Mouse (Mus musculus): Measurements from ENCODE around the gene Lcp2. TPM values are rescaled to one million over a fixed set of nuclear protein-coding genes. Genes with fewer than 3 reads are reported as not detected.
A peak's percentile ranks its signal among the peaks of the same experiment; 100 is the strongest.

The Lcp2 gene
- polyA plus RNA-seq, 1 experiment from 2014 or later: 4.7 TPM

DNA sequence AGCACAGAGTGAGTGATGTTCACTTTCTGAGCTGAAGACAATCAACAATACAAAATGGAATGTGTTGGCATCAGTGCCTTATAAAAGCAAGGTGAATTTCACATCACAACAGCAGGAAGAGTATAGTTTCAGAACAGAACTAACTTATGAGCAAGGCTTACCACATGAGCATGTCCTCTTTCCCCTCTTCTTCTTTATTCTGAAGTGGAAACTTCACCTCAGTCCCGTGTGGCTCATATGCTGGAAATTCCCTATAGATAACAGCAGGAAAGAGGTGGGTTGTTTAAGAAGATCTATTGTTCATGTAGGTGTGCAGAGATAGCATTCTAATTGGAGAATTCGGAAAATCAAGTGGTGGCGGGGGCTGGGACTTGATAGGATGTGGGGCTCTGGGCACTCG lies 55.1 kb downstream of the Lcp2 start:
- Histone ChIP-seq H3K4me1 (ENCODE audit: control insufficient read depth, insufficient read depth, low read length) (no peaks in the 10 kb centered on the region), H3K27ac (ENCODE audit: low read length) (no peak overlapping the region), H3K4me3 (replicated peaks; ENCODE audit: low read length) (no peak overlapping the region), H3K27me3 (ENCODE audit: control insufficient read depth, insufficient read depth, low read length) (no peaks in the 10 kb centered on the region), H3K9ac (ENCODE audit: low read length) (no peak overlapping the region), H3K9me3 (replicated peaks; ENCODE audit: control insufficient read depth, low read length) (no peaks in the 10 kb centered on the region), H3K4me2 (ENCODE audit: low read depth, low read length) (no peak overlapping the region), H3K36me3 (ENCODE audit: control insufficient read depth, insufficient read depth, low read length) (no peaks in the 10 kb centered on the region)
- 78% methylated on average over 4 of the region's 4 CpGs for WGBS
- no peak for ATAC-seq (ENCODE audit: insufficient read depth, low FRiP score)

DNA sequence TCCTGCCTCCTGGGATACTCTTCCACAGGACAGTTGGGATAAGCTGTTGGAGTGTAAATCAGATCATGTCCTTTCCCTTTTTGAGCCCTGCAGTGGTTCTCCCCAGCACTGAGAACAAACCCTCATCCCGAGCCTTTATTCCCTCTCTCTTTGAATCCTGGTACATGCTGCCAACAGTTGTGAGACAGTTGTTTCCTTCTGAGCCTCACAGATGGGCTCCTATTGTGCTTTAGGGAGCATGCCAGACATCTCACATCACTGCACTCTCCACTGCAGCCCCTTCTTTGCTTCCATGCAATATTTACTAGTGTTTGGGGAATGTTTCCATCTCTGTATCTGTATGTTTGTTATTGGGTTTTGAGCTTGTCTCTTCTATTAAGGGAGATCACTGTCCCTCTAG lies 58.2 kb downstream of the Lcp2 start:
- Histone ChIP-seq H3K4me1 (ENCODE audit: control insufficient read depth, insufficient read depth, low read length) (no peaks in the 10 kb centered on the region), H3K9ac (ENCODE audit: low read length) (no peak overlapping the region)
- ATAC-seq (ENCODE audit: insufficient read depth, low FRiP score): no peak

DNA sequence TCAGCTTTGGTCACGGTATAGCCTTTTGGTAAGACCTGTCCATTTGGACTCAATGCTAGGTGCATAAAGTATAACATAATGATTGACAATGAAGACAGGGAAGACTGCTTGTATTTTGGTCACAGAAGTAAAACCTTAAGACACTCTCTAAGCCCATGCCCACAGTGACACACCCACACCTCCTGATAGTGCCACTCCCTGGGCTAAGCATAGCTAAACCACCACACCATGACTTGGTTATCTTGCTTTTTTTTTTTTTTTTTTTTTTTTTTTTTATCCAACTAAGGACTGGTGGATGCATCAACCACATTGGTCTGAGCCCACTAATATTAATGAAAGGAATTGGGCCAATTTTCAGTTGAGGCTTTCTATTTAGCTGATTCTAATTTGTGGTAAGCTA lies 62.5 kb downstream of the Lcp2 start:
- Histone ChIP-seq H3K4me2 (ENCODE audit: low read depth, low read length) (no peak overlapping the region), H3K36me3 (ENCODE audit: control insufficient read depth, insufficient read depth, low read length) (no peaks in the 10 kb centered on the region), H3K4me3 (replicated peaks; ENCODE audit: low read length) (no peak overlapping the region), H3K27me3 (ENCODE audit: control insufficient read depth, insufficient read depth, low read length) (no peaks in the 10 kb centered on the region), H3K4me1 (ENCODE audit: control insufficient read depth, insufficient read depth, low read length) (no peaks in the 10 kb centered on the region), H3K9ac (ENCODE audit: low read length) (no peak overlapping the region), H3K9me3 (replicated peaks; ENCODE audit: control insufficient read depth, low read length) (no peaks in the 10 kb centered on the region), H3K27ac (ENCODE audit: low read length) (no peak overlapping the region)
- ATAC-seq (ENCODE audit: insufficient read depth, low FRiP score): no peak
- 90% methylated on average over 1 of the region's 1 CpGs for WGBS

More for the DNA sequence above, 58.2 kb downstream of the Lcp2 start:
- Histone ChIP-seq H3K27me3 (ENCODE audit: control insufficient read depth, insufficient read depth, low read length) (no peaks in the 10 kb centered on the region), H3K36me3 (ENCODE audit: control insufficient read depth, insufficient read depth, low read length) (no peaks in the 10 kb centered on the region), H3K4me3 (replicated peaks; ENCODE audit: low read length) (no peak overlapping the region), H3K9me3 (replicated peaks; ENCODE audit: control insufficient read depth, low read length) (no peaks in the 10 kb centered on the region), H3K27ac (ENCODE audit: low read length) (no peak overlapping the region), H3K4me2 (ENCODE audit: low read depth, low read length) (no peak overlapping the region)
- 55% methylated on average over 1 of the region's 1 CpGs for WGBS

DNA sequence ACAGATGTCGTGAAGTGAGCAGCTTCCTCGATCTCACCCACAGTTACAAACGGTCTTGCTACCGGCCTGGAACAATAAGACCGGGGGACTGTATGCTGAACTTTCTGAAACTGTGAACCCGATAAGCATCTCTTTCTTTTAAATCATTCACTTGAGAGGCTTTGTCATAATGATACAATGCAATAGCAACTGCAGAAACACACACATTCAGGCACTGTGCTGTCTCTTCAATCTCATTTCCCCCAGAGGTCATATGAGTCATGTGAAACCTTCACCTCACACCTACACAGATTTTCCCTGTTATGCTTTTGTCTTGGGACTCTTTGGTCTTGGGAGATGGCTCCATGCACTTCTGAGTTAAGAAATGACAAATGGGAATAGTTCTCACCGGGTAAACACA lies 65.2 kb downstream of the Lcp2 start:
- no peak overlapping the region for H3K4me2 ChIP-seq (ENCODE audit: low read depth, low read length)
- no peaks in the 10 kb centered on the region for H3K36me3 ChIP-seq (ENCODE audit: control insufficient read depth, insufficient read depth, low read length)
- no peak overlapping the region for H3K4me3 ChIP-seq (replicated peaks; ENCODE audit: low read length)
- no peaks in the 10 kb centered on the region for H3K4me1 ChIP-seq (ENCODE audit: control insufficient read depth, insufficient read depth, low read length)
- no peaks in the 10 kb centered on the region for H3K9me3 ChIP-seq (replicated peaks; ENCODE audit: control insufficient read depth, low read length)
- no peaks in the 10 kb centered on the region for H3K27me3 ChIP-seq (ENCODE audit: control insufficient read depth, insufficient read depth, low read length)
- no peak overlapping the region for H3K9ac ChIP-seq (ENCODE audit: low read length)
- no peak for ATAC-seq (ENCODE audit: insufficient read depth, low FRiP score)
- no peak overlapping the region for H3K27ac ChIP-seq (ENCODE audit: low read length)
- 69% methylated on average over 7 of the region's 7 CpGs for WGBS

DNA sequence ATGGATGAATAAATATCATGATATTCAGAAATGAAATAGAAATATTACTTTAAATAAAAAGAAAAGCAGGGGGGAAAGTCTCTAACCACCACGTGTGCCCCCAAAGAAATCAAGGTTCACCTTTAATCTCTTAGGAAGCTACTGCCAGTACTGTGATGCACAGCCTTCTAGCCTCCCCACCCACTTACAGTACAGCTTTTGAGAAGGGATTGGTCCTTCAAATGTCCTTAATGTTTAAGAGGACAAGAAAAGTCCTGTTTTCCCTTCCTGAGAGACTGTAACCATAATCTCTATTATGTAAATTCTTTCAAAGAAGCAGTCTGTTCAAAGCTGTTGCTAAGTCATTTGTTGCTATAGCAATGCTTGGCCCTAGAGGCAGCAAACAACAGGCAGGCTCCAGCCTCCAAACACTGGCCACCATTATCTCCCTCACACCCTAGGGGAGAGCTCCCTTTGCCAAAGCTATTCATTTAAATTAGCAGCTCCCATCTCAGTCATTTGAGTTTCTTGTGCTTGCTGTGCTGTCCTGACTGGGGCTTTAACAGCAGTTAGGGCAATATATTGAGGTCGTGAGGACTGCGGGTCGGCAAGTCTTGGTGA lies 66.2 kb downstream of the Lcp2 start:
- H3K4me2 ChIP-seq (ENCODE audit: low read depth, low read length): no peak overlapping the region
- no peaks in the 10 kb centered on the region for H3K36me3 ChIP-seq (ENCODE audit: control insufficient read depth, insufficient read depth, low read length)
- no peaks in the 10 kb centered on the region for H3K27me3 ChIP-seq (ENCODE audit: control insufficient read depth, insufficient read depth, low read length)
- H3K4me1 ChIP-seq (ENCODE audit: control insufficient read depth, insufficient read depth, low read length): no peaks in the 10 kb centered on the region
- no peak overlapping the region for H3K27ac ChIP-seq (ENCODE audit: low read length)
- no peak overlapping the region for H3K4me3 ChIP-seq (replicated peaks; ENCODE audit: low read length)
- peak; percentile 37; the same call in 1 of the 2 replicates for ATAC-seq (ENCODE audit: insufficient read depth, low FRiP score)
- WGBS: 52% methylated on average over 4 of the region's 4 CpGs
- no peaks in the 10 kb centered on the region for H3K9me3 ChIP-seq (replicated peaks; ENCODE audit: control insufficient read depth, low read length)
- no peak overlapping the region for H3K9ac ChIP-seq (ENCODE audit: low read length)

DNA sequence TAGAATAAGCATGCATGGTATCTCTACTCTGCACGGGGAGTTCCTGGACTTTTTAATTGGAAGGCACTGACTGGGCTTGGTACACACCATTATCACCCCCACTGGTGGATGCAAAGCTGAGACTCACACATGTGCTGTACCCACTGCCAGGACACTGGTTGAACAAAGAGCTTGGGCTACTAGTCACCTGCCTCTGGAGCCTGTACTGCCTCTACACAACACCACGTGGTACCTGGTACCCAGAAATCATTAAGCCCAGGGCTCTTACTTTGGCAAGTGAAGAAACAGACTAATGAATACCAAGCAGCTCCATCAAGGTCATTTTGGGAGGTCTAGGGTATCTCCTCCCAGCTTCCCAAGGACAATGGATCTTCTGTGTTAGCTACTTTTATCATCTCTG lies 67.0 kb downstream of the Lcp2 start:
- H3K4me1 ChIP-seq (ENCODE audit: control insufficient read depth, insufficient read depth, low read length): no peaks in the 10 kb centered on the region
- no peak overlapping the region for H3K4me2 ChIP-seq (ENCODE audit: low read depth, low read length)
- 63% methylated on average over 2 of the region's 2 CpGs for WGBS
- H3K36me3 ChIP-seq (ENCODE audit: control insufficient read depth, insufficient read depth, low read length): no peaks in the 10 kb centered on the region
- H3K9me3 ChIP-seq (replicated peaks; ENCODE audit: control insufficient read depth, low read length): no peaks in the 10 kb centered on the region
- H3K4me3 ChIP-seq (replicated peaks; ENCODE audit: low read length): no peak overlapping the region
- no peaks in the 10 kb centered on the region for H3K27me3 ChIP-seq (ENCODE audit: control insufficient read depth, insufficient read depth, low read length)
- H3K27ac ChIP-seq (ENCODE audit: low read length): no peak overlapping the region
- no peak for ATAC-seq (ENCODE audit: insufficient read depth, low FRiP score)
- no peak overlapping the region for H3K9ac ChIP-seq (ENCODE audit: low read length)

DNA sequence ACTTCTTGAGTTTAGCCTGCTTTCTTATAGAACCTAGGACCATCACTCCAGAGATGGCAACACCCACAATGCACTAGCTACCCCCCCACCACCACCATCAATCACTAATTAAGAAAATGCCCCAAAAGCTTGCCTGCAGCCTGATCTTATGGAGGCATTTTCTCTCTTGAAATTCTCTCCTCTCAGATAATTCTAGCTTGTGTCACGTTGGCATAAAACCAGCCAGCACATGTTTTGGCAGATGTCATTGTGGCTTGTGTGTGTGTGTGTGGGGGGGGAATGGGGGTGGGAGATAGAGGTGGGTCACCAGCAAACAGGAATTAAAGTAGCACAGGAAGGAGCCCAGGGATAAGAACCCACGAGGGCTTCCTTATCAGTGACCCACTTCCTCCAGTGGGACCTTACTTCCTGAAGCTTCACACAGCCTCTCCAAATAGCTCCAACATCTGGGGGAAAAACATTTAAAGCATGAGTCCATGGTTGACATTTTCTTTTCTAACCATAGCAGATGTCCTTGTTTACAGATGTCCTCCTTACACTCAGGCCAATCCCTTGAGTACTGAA lies 69.9 kb downstream of the Lcp2 start:
- H3K4me1 ChIP-seq (ENCODE audit: control insufficient read depth, insufficient read depth, low read length): no peaks in the 10 kb centered on the region
- no peaks in the 10 kb centered on the region for H3K27me3 ChIP-seq (ENCODE audit: control insufficient read depth, insufficient read depth, low read length)
- H3K4me2 ChIP-seq (ENCODE audit: low read depth, low read length): no peak overlapping the region
- H3K9ac ChIP-seq (ENCODE audit: low read length): no peak overlapping the region
- no peak overlapping the region for H3K27ac ChIP-seq (ENCODE audit: low read length)
- H3K9me3 ChIP-seq (replicated peaks; ENCODE audit: control insufficient read depth, low read length): no peaks in the 10 kb centered on the region
- H3K4me3 ChIP-seq (replicated peaks; ENCODE audit: low read length): no peak overlapping the region
- ATAC-seq (ENCODE audit: insufficient read depth, low FRiP score): no peak
- 49% methylated on average over 2 of the region's 2 CpGs for WGBS
- H3K36me3 ChIP-seq (ENCODE audit: control insufficient read depth, insufficient read depth, low read length): no peaks in the 10 kb centered on the region

DNA sequence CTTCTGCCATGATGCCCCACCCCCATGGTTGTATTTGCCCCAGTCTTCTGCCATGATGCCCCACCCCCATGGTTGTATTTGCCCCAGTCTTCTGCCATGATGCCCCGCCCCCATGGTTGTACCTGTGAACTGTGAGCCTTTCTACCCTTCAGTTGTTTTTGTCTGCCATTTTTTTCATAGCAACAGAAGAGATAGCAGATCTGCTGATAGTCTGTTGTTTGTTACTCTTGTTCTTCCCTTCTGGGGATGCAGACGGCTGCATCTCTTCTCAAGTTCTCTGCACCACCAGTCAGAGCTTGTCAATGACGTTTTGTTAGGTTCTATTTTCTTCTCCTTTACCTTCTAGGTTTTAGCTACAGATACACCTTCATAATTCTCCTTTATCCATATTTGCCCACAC lies 70.9 kb downstream of the Lcp2 start:
- Histone ChIP-seq H3K9me3 (replicated peaks; ENCODE audit: control insufficient read depth, low read length) (no peaks in the 10 kb centered on the region), H3K27ac (ENCODE audit: low read length) (no peak overlapping the region), H3K36me3 (ENCODE audit: control insufficient read depth, insufficient read depth, low read length) (no peaks in the 10 kb centered on the region), H3K4me3 (replicated peaks; ENCODE audit: low read length) (no peak overlapping the region), H3K4me2 (ENCODE audit: low read depth, low read length) (no peak overlapping the region), H3K4me1 (ENCODE audit: control insufficient read depth, insufficient read depth, low read length) (no peaks in the 10 kb centered on the region), H3K9ac (ENCODE audit: low read length) (no peak overlapping the region), H3K27me3 (ENCODE audit: control insufficient read depth, insufficient read depth, low read length) (no peaks in the 10 kb centered on the region)
- no peak for ATAC-seq (ENCODE audit: insufficient read depth, low FRiP score)
- 80% methylated on average over 3 of the region's 3 CpGs for WGBS

DNA sequence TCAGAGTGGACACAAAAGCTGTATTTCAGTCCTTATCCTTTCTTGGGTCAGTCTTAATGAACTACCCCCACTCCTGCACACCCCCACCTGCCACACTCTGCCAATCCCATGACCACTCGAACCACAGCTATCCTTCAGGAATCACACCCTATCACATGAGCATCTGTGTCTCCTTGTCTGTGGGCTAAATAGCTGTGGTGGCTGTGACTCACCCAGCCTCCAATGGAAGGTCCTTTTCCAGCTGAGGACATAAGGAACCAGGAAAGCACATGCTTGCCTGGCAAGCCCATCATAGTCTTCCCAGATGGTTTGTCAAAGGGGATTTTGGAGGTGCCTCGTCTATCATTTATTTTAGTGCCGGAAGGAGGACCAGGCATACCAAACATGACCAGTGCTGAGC lies 71.6 kb downstream of the Lcp2 start:
- no peak overlapping the region for H3K4me2 ChIP-seq (ENCODE audit: low read depth, low read length)
- ATAC-seq (ENCODE audit: insufficient read depth, low FRiP score): no peak
- H3K27me3 ChIP-seq (ENCODE audit: control insufficient read depth, insufficient read depth, low read length): no peaks in the 10 kb centered on the region
- H3K9ac ChIP-seq (ENCODE audit: low read length): no peak overlapping the region
- no peak overlapping the region for H3K27ac ChIP-seq (ENCODE audit: low read length)
- H3K9me3 ChIP-seq (replicated peaks; ENCODE audit: control insufficient read depth, low read length): no peaks in the 10 kb centered on the region
- no peaks in the 10 kb centered on the region for H3K36me3 ChIP-seq (ENCODE audit: control insufficient read depth, insufficient read depth, low read length)
- H3K4me1 ChIP-seq (ENCODE audit: control insufficient read depth, insufficient read depth, low read length): no peaks in the 10 kb centered on the region
- H3K4me3 ChIP-seq (replicated peaks; ENCODE audit: low read length): no peak overlapping the region
- 77% methylated on average over 3 of the region's 3 CpGs for WGBS
